Mouse (Mus musculus): ENCODE measurements around the gene Srsf12. TPM values are rescaled to one million over a fixed set of nuclear protein-coding genes. Genes with fewer than 3 reads are reported as not detected.

Srsf12 gene
- total RNA-seq, 4 experiments from 2014 or later: not detected

DNA sequence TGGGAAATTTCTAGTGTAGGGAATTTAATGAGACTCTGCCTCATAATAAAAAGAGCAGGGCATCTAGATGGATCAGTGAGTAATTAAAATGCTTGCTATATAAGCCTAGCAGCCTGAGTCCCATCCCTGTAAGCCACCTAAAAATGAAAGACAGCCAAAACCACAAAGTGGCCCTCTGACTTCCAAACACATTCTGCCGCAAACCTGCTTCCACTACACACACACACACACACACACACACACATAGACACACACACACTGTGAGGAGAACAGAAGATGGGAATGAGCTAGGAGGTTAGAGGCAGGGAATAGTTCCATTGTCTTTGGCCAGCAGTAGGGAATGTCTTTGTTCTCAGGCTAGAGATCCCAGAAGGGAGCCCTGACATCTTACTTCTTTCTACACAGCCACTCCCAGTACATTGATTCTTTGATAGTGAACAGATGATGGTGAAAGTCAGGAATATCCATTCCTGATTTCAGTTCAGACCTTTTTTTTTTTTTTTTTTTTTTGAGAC lies 41.0 kb downstream of the Srsf12 start:
- no peak for DNase-seq (ENCODE audit: low spot score)

- no peak for DNase-seq (ENCODE audit: low spot score)
Observed at GRCm38 (mm10) chr4:33250867-33251266, 42.1 kb downstream of the Srsf12 start.

GRCm38 (mm10) chr4:33254706-33255105 lies 45.9 kb downstream of the Srsf12 start:
- no peak for DNase-seq (ENCODE audit: low spot score)

DNA sequence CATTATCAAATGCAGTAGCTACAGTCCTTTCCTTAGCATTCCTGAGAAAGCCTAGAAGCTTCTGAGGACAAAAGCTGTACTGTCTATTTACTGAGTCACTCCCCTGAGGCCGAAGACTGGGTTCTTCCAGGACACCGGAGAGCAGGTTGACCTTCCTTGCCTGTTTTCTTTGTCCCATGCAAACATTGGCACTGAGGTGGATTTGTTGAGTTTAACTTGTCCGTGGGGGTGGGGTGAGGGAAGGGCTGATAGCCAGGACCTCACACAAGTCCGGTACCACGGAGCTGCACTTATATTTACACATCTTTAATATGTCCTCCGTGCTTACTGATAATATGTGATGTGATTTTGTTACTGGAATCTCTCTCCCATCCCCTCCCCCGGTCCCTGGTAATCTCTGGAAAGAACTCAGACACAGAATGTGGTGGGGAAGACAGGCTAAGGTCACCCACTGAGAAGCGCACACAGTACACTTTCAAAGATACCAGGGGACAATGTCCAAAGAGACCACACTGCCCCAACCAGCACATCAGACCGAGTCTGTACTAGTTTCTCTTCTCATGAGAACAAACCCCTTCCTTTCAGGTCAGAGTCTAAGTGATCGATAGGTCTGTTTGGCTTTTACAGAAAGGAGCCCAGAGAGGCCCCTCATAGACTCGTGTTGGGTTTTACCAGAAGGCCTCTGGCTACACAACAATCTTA lies 48.6 kb downstream of the Srsf12 start:
- DNase-seq (ENCODE audit: low spot score): no peak

DNA sequence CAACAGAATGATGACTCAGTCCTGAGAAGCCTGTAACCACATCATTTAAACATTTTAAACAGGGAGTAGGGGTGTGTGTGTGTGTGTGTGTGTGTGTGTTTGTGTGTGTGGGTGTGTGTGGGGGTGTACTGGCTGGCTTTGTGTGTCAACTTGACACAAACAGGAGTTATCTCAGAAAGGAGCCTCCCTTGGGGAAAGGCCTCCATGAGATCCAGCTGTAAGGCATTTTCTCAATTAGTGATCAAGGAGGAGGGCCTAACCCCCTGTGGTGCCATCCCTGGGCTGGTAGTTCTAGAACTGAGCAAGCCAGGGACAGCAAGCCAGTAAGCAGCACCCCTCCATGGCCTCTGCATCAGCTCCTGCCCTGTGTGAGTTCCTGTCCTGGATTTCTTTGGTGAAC lies 51.5 kb downstream of the Srsf12 start:
- DNase-seq (ENCODE audit: low spot score): no peak

GRCm38 (mm10) chr4:33261311-33261753 lies 52.5 kb downstream of the Srsf12 start:
- DNase-seq (ENCODE audit: low spot score): peak; percentile 94

GRCm38 (mm10) chr4:33262897-33263296 lies 54.1 kb downstream of the Srsf12 start:
- no peak for DNase-seq (ENCODE audit: low spot score)

GRCm38 (mm10) chr4:33264979-33265726 lies 56.4 kb downstream of the Srsf12 start:
- DNase-seq (ENCODE audit: low spot score): no peak

DNA sequence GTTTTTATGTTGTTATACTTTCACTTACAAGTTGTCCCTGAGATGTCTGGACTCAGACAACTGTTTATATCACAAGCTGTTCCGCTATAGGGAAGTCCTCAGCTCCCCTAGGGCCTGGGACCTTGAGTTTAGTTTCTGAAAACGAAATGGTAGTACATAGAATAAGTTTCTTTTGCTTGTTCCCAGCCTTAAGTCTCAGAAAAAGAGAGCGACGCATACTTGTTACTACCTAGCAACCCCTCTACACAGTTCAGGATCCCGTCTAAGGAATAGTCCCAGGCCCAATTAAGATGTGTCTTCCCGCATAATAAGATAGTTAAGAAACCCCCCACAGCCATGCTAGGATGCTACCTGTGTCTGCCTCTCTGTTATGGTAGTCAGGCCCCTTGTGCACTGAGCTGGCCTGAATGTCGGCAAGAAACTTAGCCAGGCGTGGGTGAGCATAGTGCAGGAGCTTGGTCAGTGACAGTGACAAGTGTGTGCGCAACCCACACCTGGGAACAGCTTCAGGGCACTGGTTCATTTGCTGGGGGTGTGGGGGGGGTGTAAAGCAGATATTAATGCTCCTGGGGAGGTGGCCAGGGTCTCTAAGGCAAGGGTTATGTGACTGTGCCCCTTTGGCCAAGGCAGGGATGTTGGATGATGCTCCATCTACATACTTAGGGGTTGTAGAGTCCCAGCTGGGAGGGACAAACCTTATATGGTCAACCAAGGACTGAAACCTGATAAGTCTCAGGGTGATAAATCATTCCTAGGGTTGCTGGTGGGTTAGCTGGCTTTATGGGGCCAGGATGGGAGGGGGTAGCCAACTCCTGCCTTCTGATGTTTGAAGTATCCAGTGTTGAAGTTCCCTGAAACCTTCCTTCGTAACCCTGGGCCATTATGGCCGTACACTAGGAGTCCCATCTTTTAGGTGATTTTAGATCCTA lies 61.9 kb downstream of the Srsf12 start:
- DNase-seq (ENCODE audit: low spot score): no peak

DNA sequence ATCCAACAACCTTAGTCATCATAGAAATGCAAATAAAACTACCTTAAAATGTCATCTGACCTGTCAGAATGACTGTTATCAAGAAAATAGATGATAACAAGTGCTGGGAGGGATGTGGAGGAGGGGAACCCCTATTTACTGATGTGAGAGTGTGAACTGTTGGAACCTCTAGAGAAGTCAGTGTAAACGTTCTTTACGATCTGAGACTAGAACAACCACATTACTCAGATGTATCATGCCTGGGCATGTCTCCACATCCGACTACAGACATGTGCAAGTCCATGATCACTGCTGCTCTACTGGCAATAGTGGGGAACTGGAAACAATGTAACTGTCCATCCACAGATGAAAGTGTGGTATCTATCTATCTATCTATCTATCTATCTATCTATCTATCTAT lies 64.6 kb downstream of the Srsf12 start:
- no peak for DNase-seq (ENCODE audit: low spot score)

- peak; percentile 68 for DNase-seq (ENCODE audit: low spot score)
Observed at GRCm38 (mm10) chr4:33281891-33282685, 73.3 kb downstream of the Srsf12 start.

Other genes with a start within 250 kb of the Srsf12 start
- 100 to 1,000 TPM in 3 of 4 experiments, 10 to 100 TPM in 1; 92.6 to 118 (median 111) TPM for gene Rragd, start 226.0 kb upstream of the Srsf12 start, total RNA-seq (2022)
- 10 to 100 TPM; 35.4 to 40.8 (median 39.8) TPM for gene Ube2j1, start 177.6 kb upstream of the Srsf12 start, total RNA-seq (2022)
- 1 to 10 TPM; 1.8 to 2.6 (median 1.9) TPM for gene Gabrr2, start 146.0 kb upstream of the Srsf12 start, total RNA-seq (2022)
- 1 to 10 TPM in 1 of 4 experiments, under 1 TPM in 3; 0.38 to 1.0 (median 0.62) TPM for gene Gabrr1, start 76.5 kb upstream of the Srsf12 start, total RNA-seq (2022)
- gene Pm20d2, start 19.3 kb upstream of the Srsf12 start, total RNA-seq (2022): 10 to 100 TPM; 69.3 to 75.5 (median 72.3) TPM
- gene Pnrc1, start 81.2 kb downstream of the Srsf12 start, total RNA-seq (2022): 100 to 1,000 TPM; 105 to 165 (median 142) TPM
- 10 to 100 TPM in 1 of 4 experiments, 1 to 10 TPM in 3; 8.7 to 10.4 (median 9.3) TPM for gene Rngtt, start 101.3 kb downstream of the Srsf12 start, total RNA-seq (2022)

Measured in heart, adult 8-10 months (tissue).